Mouse (Mus musculus) kidney, adult 9 months (tissue): Measurements from ENCODE around the gene Parp3.

Experiments used
- DNase-seq: peaks from one replicate; pipeline ENCODE4 v3.0.0; 2022

Parp3 gene

DNA sequence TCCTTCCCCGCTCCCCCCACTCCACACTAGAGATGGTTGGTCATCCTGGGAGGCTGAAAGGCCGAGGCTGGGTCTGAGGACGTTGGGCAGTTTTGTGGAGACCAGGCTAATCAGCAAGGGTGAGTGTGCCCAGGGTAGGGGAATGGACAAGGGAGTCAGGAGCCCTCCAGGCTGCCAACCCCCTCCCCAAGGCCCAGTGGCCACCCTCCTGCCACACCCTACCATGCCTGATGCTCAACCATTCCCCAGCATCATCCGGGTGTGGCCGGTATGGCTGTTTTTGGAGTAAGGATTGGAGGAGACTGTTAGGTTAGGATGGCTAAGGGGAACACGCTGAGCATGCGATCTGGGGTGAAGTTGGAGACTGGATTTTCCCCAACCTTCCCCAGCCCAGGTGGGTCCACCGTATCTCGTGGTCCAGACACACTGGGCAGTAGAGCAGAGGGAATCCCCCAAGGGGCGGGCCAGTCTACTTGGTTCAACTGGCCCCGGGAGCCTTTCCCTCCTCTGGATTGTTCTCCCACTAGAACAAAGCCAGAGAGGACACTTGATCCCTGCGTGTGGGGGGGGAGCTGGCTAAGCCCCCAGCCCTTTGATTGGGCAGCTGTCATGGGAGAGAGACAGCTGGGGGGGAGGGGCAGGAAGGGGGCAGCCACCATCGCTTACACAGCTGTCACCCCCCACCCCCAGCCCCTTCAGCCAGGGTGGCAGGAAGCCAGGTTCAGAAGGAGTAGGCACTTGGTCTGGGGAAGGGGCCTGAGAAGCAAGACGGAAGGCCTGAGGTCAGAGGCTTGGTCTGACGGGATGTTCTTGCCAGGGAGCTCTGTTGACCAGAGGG, 20.2 kb downstream of the Parp3 start:
- DNase-seq = no peak

- no peak for DNase-seq
Measured at GRCm38 (mm10) chr9:106454888-106455681, 21.7 kb downstream of the Parp3 start.

GRCm38 (mm10) chr9:106454071-106454761, 22.5 kb downstream of the Parp3 start:
- peak; percentile 32 for DNase-seq

- peak; percentile 95 for DNase-seq
Measured at GRCm38 (mm10) chr9:106453271-106454070, 23.3 kb downstream of the Parp3 start, which contains the start of gene Pcbp4. TSS of gene Pcbp4 (plus strand) at chr9:106453291.

DNA sequence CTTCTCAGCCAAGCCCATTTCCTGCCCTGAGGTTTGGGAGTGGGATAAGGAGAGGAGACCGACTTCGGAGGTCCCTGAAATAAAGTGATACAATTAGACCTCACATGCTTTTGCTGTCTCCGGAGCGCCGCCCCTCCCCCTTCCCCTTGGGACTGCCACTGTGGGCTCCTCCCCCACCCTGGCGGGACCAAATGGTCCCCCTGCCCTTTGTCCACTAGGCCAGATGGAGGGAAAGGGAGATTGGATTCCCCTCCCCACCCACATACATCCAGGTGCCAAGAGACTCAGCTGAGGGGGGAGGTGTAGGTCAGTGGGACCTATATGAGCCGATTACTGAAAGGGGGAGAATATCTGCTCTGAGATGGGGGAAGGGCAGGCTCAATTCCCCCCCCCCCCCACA, 23.9 kb downstream of the Parp3 start:
- DNase-seq = peak; percentile 84

DNA sequence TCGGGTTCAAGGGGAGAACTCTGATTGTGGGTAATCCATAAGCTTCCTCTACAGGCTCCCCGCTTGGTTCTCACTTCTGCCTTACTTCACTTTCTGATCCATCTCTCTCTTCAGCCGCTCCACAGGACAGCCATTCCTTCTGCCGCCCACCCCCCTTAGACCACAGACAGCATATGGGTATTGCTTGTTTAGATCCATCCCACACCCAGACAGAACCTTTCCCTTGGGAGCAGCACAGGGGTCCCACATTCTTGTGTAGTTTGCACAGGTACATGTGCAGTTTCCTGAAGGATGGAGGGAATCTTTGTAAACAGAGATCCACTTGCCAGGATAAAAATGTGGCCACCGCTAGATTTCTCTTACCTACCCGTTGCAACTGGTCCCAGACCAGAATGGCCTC, 24.4 kb downstream of the Parp3 start:
- peak; percentile 24 for DNase-seq

DNA sequence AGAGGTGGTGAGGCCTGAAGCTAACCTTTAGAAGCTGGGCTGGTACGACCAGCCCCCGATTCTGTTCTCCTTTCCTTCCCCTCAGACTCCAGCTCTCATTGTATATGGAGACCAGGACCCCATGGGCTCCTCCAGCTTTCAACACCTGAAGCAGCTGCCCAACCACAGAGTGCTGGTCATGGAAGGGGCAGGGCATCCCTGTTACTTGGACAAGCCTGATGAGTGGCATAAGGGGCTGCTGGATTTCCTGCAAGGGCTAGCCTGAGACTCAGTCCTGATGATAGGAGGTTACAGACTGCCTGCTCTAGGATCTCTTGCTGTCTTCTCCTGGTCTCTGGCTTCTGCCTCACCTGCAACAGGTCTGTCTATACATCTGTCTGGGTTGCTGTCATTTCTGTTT, 24.9 kb downstream of the Parp3 start:
- DNase-seq = no peak

GRCm38 (mm10) chr9:106451298-106451697, 25.5 kb downstream of the Parp3 start:
- no peak for DNase-seq

- peak; percentile 90 for DNase-seq
Measured at GRCm38 (mm10) chr9:106450661-106451060, 26.1 kb downstream of the Parp3 start.

- DNase-seq = peak; percentile 41
Measured at GRCm38 (mm10) chr9:106449947-106450346, 26.8 kb downstream of the Parp3 start.

GRCm38 (mm10) chr9:106448498-106449031, 28.2 kb downstream of the Parp3 start:
- DNase-seq = peak; percentile 89

- peak; percentile 65 for DNase-seq
Measured at GRCm38 (mm10) chr9:106447951-106448350, 28.8 kb downstream of the Parp3 start.

DNA sequence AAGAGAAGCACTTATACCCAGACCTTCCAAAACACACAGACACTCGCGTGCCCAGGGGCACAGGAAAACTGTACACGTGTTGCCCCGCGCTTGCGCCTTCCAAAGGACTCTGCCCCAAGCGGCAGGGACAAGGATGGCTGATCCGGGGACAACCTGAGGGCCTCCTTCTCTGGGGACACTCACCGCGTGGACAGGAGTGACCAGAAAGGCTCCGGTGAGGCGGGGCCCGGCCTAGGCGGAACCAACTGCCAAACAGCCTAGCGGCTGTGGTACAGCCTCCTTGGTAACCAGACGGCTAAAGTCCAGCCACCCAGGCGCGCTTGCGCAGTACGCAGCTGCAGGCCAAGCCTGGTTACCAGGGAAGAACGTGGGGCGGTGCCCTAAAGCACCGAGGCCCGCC, 29.4 kb downstream of the Parp3 start, which contains the start of the genes Abhd14b and Abhd14a:
Gene Abhd14b, plus strand, starts transcription at position 112 of the 400 bp plus-strand sequence.
Gene Abhd14a, minus strand, starts transcription at position 331 of the 400 bp plus-strand sequence.
- DNase-seq = peak; percentile 98

GRCm38 (mm10) chr9:106444836-106445235, 31.9 kb downstream of the Parp3 start:
- peak; percentile 91 for DNase-seq

- DNase-seq = peak; percentile 28
Measured at GRCm38 (mm10) chr9:106442680-106443079, 34.1 kb downstream of the Parp3 start.

DNA sequence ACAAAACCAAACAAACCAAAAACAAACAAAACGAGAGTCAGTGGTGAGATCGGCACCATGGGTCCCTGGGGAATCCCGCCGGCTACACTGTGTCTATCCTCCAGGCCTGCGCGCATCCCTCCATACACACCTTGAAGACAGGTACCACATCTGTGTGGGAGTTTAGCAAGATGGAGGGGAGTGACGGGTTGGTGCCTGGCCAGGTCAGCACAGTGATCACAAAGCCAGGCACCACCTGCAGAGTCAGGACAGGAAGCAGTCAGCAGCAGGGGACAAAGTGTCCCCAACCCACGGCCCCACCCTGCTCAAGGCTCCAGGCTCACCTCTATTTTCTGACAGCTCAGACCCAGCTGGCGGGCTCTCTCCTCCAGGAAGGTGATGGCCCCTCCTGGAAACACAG, 40.2 kb downstream of the Parp3 start:
- peak; percentile 31 for DNase-seq

GRCm38 (mm10) chr9:106433389-106433788, 43.4 kb downstream of the Parp3 start:
- no peak for DNase-seq

DNA sequence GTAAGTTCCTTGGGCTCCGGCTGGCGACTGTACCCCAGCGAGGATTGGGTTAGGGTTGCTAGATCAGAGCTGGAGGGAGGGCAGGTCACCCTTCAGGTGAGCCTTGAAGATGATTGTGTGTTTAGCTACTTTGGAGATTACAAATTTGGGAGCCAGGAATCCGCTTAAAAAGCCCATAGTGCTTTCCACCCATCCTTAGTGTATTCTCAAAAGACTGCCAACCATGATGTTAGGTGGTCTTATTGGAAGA, 46.8 kb downstream of the Parp3 start:
- DNase-seq = no peak

GRCm38 (mm10) chr9:106429221-106430014, 47.3 kb downstream of the Parp3 start, which contains the start of gene Rpl29:
TSS of gene Rpl29 (plus strand) at chr9:106429454.
- peak; percentile 97 for DNase-seq

GRCm38 (mm10) chr9:106428719-106429220, 48.0 kb downstream of the Parp3 start:
- no peak for DNase-seq

DNA sequence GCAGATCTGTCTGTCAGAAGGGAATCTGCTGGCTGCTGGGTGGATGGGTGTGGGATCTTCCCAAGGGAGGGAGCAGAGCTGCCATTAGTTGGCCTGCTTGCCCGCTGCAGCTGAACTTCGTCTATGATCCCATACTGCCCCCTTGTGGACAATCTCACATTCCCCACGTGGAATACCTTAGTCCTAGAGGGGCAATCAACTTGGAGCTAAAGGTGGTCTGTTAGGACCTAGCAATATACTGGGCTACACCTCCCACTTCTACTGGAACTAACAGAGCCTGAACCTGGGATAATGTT, 54.9 kb downstream of the Parp3 start:
- peak; percentile 93 for DNase-seq
